Mouse (Mus musculus): ENCODE results near the gene Nudt4. TPM values are rescaled to one million over a fixed set of nuclear protein-coding genes. Genes with fewer than 3 reads are reported as not detected.
"Not testable (repeated sequence)": the region's sequence is repeated elsewhere in the genome, so short reads cannot be mapped to it uniquely, and the experiment has no call there.

The Nudt4 gene
- polyA plus RNA-seq, 1 experiment from 2014 or later, result 53.6 TPM

GRCm38 (mm10) chr10:95560394-95560983, 3.5 kb downstream of the Nudt4 start:
- no peak overlapping the region for H3K9ac ChIP-seq (ENCODE audit: low read length)
- ATAC-seq (ENCODE audit: insufficient read depth, low FRiP score), result no peak
- H3K36me3 ChIP-seq (ENCODE audit: control insufficient read depth, insufficient read depth, low read length), result no peaks in the 10 kb centered on the region; the same call in 1 of the 2 replicates
- no peak overlapping the region; the same call in 1 of the 2 replicates for H3K4me3 ChIP-seq (replicated peaks; ENCODE audit: low read length)
- no peak overlapping the region for H3K4me2 ChIP-seq (ENCODE audit: low read depth, low read length)
- no peaks in the 10 kb centered on the region for H3K27me3 ChIP-seq (ENCODE audit: control insufficient read depth, insufficient read depth, low read length)
- peaks cover 22% of the 10 kb centered on the region for H3K4me1 ChIP-seq (ENCODE audit: control insufficient read depth, insufficient read depth, low read length)
- no peaks in the 10 kb centered on the region for H3K9me3 ChIP-seq (replicated peaks; ENCODE audit: control insufficient read depth, low read length)
- 77% methylated on average over 9 of the region's 9 CpGs for WGBS
- H3K27ac ChIP-seq (ENCODE audit: low read length), result no peak overlapping the region

GRCm38 (mm10) chr10:95559426-95559825, 4.5 kb downstream of the Nudt4 start:
- Histone ChIP-seq H3K9ac (ENCODE audit: low read length) (no peak overlapping the region), H3K27ac (ENCODE audit: low read length) (no peak overlapping the region), H3K4me2 (ENCODE audit: low read depth, low read length) (no peak overlapping the region), H3K4me1 (ENCODE audit: control insufficient read depth, insufficient read depth, low read length) (peaks cover 13% of the 10 kb centered on the region; the same call in 1 of the 2 replicates), H3K27me3 (ENCODE audit: control insufficient read depth, insufficient read depth, low read length) (no peaks in the 10 kb centered on the region), H3K36me3 (ENCODE audit: control insufficient read depth, insufficient read depth, low read length) (no peaks in the 10 kb centered on the region; the same call in 1 of the 2 replicates), H3K9me3 (replicated peaks; ENCODE audit: control insufficient read depth, low read length) (no peaks in the 10 kb centered on the region), H3K4me3 (replicated peaks; ENCODE audit: low read length) (no peak overlapping the region)
- WGBS, result 61% methylated on average over 7 of the region's 7 CpGs
- ATAC-seq (ENCODE audit: insufficient read depth, low FRiP score), result no peak

GRCm38 (mm10) chr10:95557337-95557828, 6.6 kb downstream of the Nudt4 start:
- Histone ChIP-seq H3K4me3 (replicated peaks; ENCODE audit: low read length) (no peak overlapping the region), H3K4me1 (ENCODE audit: control insufficient read depth, insufficient read depth, low read length) (peaks cover 11% of the 10 kb centered on the region; the same call in 1 of the 2 replicates), H3K27ac (ENCODE audit: low read length) (no peak overlapping the region), H3K27me3 (ENCODE audit: control insufficient read depth, insufficient read depth, low read length) (no peaks in the 10 kb centered on the region), H3K9ac (ENCODE audit: low read length) (no peak overlapping the region), H3K36me3 (ENCODE audit: control insufficient read depth, insufficient read depth, low read length) (no peaks in the 10 kb centered on the region; the same call in 1 of the 2 replicates), H3K4me2 (ENCODE audit: low read depth, low read length) (no peak overlapping the region), H3K9me3 (replicated peaks; ENCODE audit: control insufficient read depth, low read length) (no peaks in the 10 kb centered on the region)
- WGBS, result 91% methylated on average over 5 of the region's 5 CpGs
- no peak for ATAC-seq (ENCODE audit: insufficient read depth, low FRiP score)

GRCm38 (mm10) chr10:95555866-95556265, 8.1 kb downstream of the Nudt4 start:
- no peak overlapping the region for H3K4me3 ChIP-seq (replicated peaks; ENCODE audit: low read length)
- no peaks in the 10 kb centered on the region for H3K27me3 ChIP-seq (ENCODE audit: control insufficient read depth, insufficient read depth, low read length)
- H3K9me3 ChIP-seq (replicated peaks; ENCODE audit: control insufficient read depth, low read length), result no peaks in the 10 kb centered on the region
- H3K9ac ChIP-seq (ENCODE audit: low read length), result no peak overlapping the region
- no peak for ATAC-seq (ENCODE audit: insufficient read depth, low FRiP score)
- whole genome bisulfite sequencing, result 82% methylated on average over 11 of the region's 11 CpGs
- H3K27ac ChIP-seq (ENCODE audit: low read length), result no peak overlapping the region
- H3K36me3 ChIP-seq (ENCODE audit: control insufficient read depth, insufficient read depth, low read length), result no peaks in the 10 kb centered on the region; the same call in 1 of the 2 replicates
- H3K4me2 ChIP-seq (ENCODE audit: low read depth, low read length), result no peak overlapping the region
- peaks cover 6% of the 10 kb centered on the region; the same call in 1 of the 2 replicates for H3K4me1 ChIP-seq (ENCODE audit: control insufficient read depth, insufficient read depth, low read length)

GRCm38 (mm10) chr10:95552326-95552725, 11.6 kb downstream of the Nudt4 start:
- Histone ChIP-seq H3K27me3 (ENCODE audit: control insufficient read depth, insufficient read depth, low read length) (no peaks in the 10 kb centered on the region), H3K36me3 (ENCODE audit: control insufficient read depth, insufficient read depth, low read length) (no peaks in the 10 kb centered on the region), H3K9me3 (replicated peaks; ENCODE audit: control insufficient read depth, low read length) (no peaks in the 10 kb centered on the region), H3K9ac (ENCODE audit: low read length) (no peak overlapping the region), H3K4me3 (replicated peaks; ENCODE audit: low read length) (no peak overlapping the region), H3K4me1 (ENCODE audit: control insufficient read depth, insufficient read depth, low read length) (no peaks in the 10 kb centered on the region; the same call in 1 of the 2 replicates), H3K4me2 (ENCODE audit: low read depth, low read length) (no peak overlapping the region), H3K27ac (ENCODE audit: low read length) (no peak overlapping the region)
- no peak for ATAC-seq (ENCODE audit: insufficient read depth, low FRiP score)
- 58% methylated on average over 3 of the region's 3 CpGs for WGBS

GRCm38 (mm10) chr10:95551752-95552151, 12.2 kb downstream of the Nudt4 start:
- no peaks in the 10 kb centered on the region; the same call in 1 of the 2 replicates for H3K4me1 ChIP-seq (ENCODE audit: control insufficient read depth, insufficient read depth, low read length)
- H3K27me3 ChIP-seq (ENCODE audit: control insufficient read depth, insufficient read depth, low read length), result no peaks in the 10 kb centered on the region
- ATAC-seq (ENCODE audit: insufficient read depth, low FRiP score), result no peak
- H3K27ac ChIP-seq (ENCODE audit: low read length), result no peak overlapping the region
- no peaks in the 10 kb centered on the region for H3K9me3 ChIP-seq (replicated peaks; ENCODE audit: control insufficient read depth, low read length)
- no peak overlapping the region for H3K4me3 ChIP-seq (replicated peaks; ENCODE audit: low read length)
- no peak overlapping the region for H3K9ac ChIP-seq (ENCODE audit: low read length)
- H3K4me2 ChIP-seq (ENCODE audit: low read depth, low read length), result no peak overlapping the region
- H3K36me3 ChIP-seq (ENCODE audit: control insufficient read depth, insufficient read depth, low read length), result no peaks in the 10 kb centered on the region

- 56% methylated on average over 1 of the region's 1 CpGs for WGBS
- Histone ChIP-seq H3K9ac (ENCODE audit: low read length) (no peak overlapping the region), H3K4me1 (ENCODE audit: control insufficient read depth, insufficient read depth, low read length) (no peaks in the 10 kb centered on the region; the same call in 1 of the 2 replicates), H3K4me3 (replicated peaks; ENCODE audit: low read length) (no peak overlapping the region), H3K36me3 (ENCODE audit: control insufficient read depth, insufficient read depth, low read length) (peaks cover 5% of the 10 kb centered on the region; the same call in 1 of the 2 replicates), H3K9me3 (replicated peaks; ENCODE audit: control insufficient read depth, low read length) (no peaks in the 10 kb centered on the region), H3K27ac (ENCODE audit: low read length) (no peak overlapping the region), H3K4me2 (ENCODE audit: low read depth, low read length) (no peak overlapping the region), H3K27me3 (ENCODE audit: control insufficient read depth, insufficient read depth, low read length) (no peaks in the 10 kb centered on the region)
- no peak for ATAC-seq (ENCODE audit: insufficient read depth, low FRiP score)
These were observed 13.4 kb downstream of the Nudt4 start for GRCm38 (mm10) chr10:95550506-95550905.

- H3K4me3 ChIP-seq (replicated peaks; ENCODE audit: low read length); H3K27me3 ChIP-seq (ENCODE audit: control insufficient read depth, insufficient read depth, low read length); H3K27ac ChIP-seq (ENCODE audit: low read length); H3K9me3 ChIP-seq (replicated peaks; ENCODE audit: control insufficient read depth, low read length); H3K36me3 ChIP-seq (ENCODE audit: control insufficient read depth, insufficient read depth, low read length); H3K4me1 ChIP-seq (ENCODE audit: control insufficient read depth, insufficient read depth, low read length); H3K9ac ChIP-seq (ENCODE audit: low read length); ATAC-seq (ENCODE audit: insufficient read depth, low FRiP score); H3K4me2 ChIP-seq (ENCODE audit: low read depth, low read length): not testable (repeated sequence)
- WGBS, result 71% methylated on average over 5 of the region's 5 CpGs
These were observed 14.9 kb downstream of the Nudt4 start for GRCm38 (mm10) chr10:95549080-95549479.

GRCm38 (mm10) chr10:95548154-95548826, 15.7 kb downstream of the Nudt4 start:
- no peak for ATAC-seq (ENCODE audit: insufficient read depth, low FRiP score)
- Histone ChIP-seq H3K4me3 (replicated peaks; ENCODE audit: low read length) (no peak overlapping the region), H3K27ac (ENCODE audit: low read length) (no peak overlapping the region), H3K9me3 (replicated peaks; ENCODE audit: control insufficient read depth, low read length) (no peaks in the 10 kb centered on the region), H3K4me2 (ENCODE audit: low read depth, low read length) (no peak overlapping the region), H3K4me1 (ENCODE audit: control insufficient read depth, insufficient read depth, low read length) (no peaks in the 10 kb centered on the region; the same call in 1 of the 2 replicates), H3K9ac (ENCODE audit: low read length) (no peak overlapping the region), H3K27me3 (ENCODE audit: control insufficient read depth, insufficient read depth, low read length) (no peaks in the 10 kb centered on the region), H3K36me3 (ENCODE audit: control insufficient read depth, insufficient read depth, low read length) (peaks cover 5% of the 10 kb centered on the region; the same call in 1 of the 2 replicates)
- 81% methylated on average over 11 of the region's 11 CpGs for WGBS

Data from stomach, embryonic 16.5 days (tissue).